Mouse (Mus musculus) hindbrain, embryonic 14.5 days (tissue): ENCODE measurements at regions not wholly inside any gene's neighbourhood (a gene's known extent, or its start where the extent isn't known, plus 50 kb on each side); places are given as distances from the start of the nearest gene placed in this dataset.

ENCODE experiments used
- ATAC-seq: fragments of 200-750 bp; cut with Nextera tagmentation; 2 replicates; pipeline ENCODE4 v1.8.0; 2017; ENCODE audit warnings: moderate number of reproducible peaks, mild to moderate bottlenecking, moderate TSS enrichment, moderate library complexity; ENCODE audit not compliant: low FRiP score
- DNase-seq: peaks from one replicate; pipeline ENCODE4 v3.0.0-alpha.2; 2015; ENCODE audit warnings: low spot score
- H3K27ac ChIP-seq: fragments of 300-500 bp; sonication (generic); 2 replicates; pipeline ENCODE4 v1.5.1; 2014; ENCODE audit warnings: mild to moderate bottlenecking, moderate library complexity
- H3K27me3 ChIP-seq: fragments of 300-500 bp; sonication (generic); 2 replicates; pipeline ENCODE4 v1.6.1; 2014; ENCODE audit warnings: mild to moderate bottlenecking, low read length, mixed read lengths; ENCODE audit not compliant: control insufficient read depth, insufficient read depth
- H3K36me3 ChIP-seq: fragments of 300-500 bp; sonication (generic); replicated peaks from 2 replicates; pipeline ENCODE4 v1.6.1; 2014; ENCODE audit not compliant: control insufficient read depth, insufficient read depth
- H3K4me1 ChIP-seq: fragments of 300-500 bp; sonication (generic); replicated peaks from 2 replicates; pipeline ENCODE4 v1.6.1; 2014; ENCODE audit warnings: antibody characterized with exemption, low read length, mixed read lengths; ENCODE audit not compliant: control insufficient read depth, insufficient read depth
- H3K4me2 ChIP-seq: fragments of 300-500 bp; sonication (generic); replicated peaks from 2 replicates; pipeline ENCODE4 v1.6.1; 2014; ENCODE audit warnings: mild to moderate bottlenecking, moderate library complexity
- H3K4me3 ChIP-seq: fragments of 300-500 bp; sonication (generic); replicated peaks from 2 replicates; pipeline ENCODE4 v1.5.1; 2014; ENCODE audit warnings: mild to moderate bottlenecking, low read length
- H3K9ac ChIP-seq: fragments of 300-500 bp; sonication (generic); 2 replicates; pipeline ENCODE4 v1.6.1; 2014
- H3K9me3 ChIP-seq: fragments of 300-500 bp; sonication (generic); 2 replicates; pipeline ENCODE4 v1.6.1; 2016; ENCODE audit warnings: low read length; ENCODE audit not compliant: control insufficient read depth
- WGBS: fragments of 180-500 bp; shearing (Covaris S2); extraction: QIAGEN DNeasy Blood & Tissue Kit; methylation state at CpG from one replicate; pipeline ENCODE4 v1.1.7; 2014; 5-methylcytosine and 5-hydroxymethylcytosine counted together

DNA sequence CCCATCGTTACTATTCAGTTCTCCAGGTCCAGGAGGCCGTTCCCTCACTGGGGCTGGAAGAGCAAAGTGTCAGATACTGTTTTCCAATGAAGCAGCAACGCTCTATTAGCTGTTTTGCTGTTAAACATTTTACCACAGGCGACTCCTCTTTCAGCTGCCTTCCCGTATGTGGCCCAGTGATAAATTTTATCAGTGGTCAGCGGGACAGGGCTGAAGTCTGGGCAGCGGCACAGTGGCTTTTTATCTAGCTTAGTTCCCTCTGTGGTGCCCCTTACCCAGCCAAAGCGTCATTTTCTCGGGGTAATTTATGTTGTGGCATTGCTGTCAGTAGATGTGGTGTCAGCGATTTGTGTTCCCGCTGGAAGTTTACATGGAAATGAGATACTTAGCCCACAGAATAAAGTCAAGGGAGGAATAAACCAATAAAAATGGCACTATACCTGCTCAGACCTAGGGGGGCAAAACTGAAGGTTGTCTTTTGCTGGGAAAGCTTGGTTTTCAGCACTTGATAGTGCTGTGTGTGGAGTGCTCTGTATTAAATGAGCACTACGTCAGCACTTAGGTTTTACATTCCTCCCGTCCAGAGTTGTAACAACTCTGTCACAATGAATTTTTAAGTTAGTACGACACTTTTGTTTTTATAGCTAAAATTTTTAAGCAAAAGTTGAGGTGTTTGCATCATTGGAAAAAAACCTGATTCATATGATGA, 159.1 kb upstream of the Mef2c start:
- no peaks in the 10 kb centered on the region for H3K36me3 ChIP-seq
- H3K9ac ChIP-seq = no peak overlapping the region
- WGBS = 82% methylated on average over 14 of the region's 14 CpGs
- H3K27me3 ChIP-seq = no peaks in the 10 kb centered on the region
- ATAC-seq (no peak), DNase-seq (no peak)
- H3K4me2 ChIP-seq = no peak overlapping the region
- H3K9me3 ChIP-seq = no peaks in the 10 kb centered on the region
- H3K4me3 ChIP-seq = no peak overlapping the region
- no peak overlapping the region for H3K27ac ChIP-seq
- no peaks in the 10 kb centered on the region for H3K4me1 ChIP-seq

DNA sequence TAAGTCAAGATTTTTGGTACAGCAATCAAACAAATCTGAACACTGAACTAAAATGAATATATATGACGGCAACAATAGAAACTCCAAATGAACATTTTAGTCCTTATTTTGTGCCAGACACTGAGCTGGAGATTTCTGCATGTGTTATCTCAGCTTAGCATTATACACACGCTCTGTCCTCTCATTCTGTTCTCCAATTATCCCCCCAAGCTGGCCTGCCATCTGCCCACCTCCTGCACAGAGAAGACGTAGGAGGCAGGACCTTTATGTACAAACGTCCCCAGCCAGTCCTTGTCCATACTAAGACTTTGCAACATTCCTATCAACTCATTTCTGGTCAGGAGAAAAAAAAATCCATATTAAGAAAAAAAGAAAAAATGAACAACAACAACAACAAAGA, 148.5 kb upstream of the Mef2c start:
- no peaks in the 10 kb centered on the region for H3K36me3 ChIP-seq
- H3K27me3 ChIP-seq = no peaks in the 10 kb centered on the region
- 80% methylated on average over 4 of the region's 4 CpGs for WGBS
- H3K9me3 ChIP-seq = no peaks in the 10 kb centered on the region
- no peak overlapping the region for H3K27ac ChIP-seq
- no peak overlapping the region for H3K4me2 ChIP-seq
- ATAC-seq (no peak), DNase-seq (no peak)
- no peak overlapping the region for H3K9ac ChIP-seq
- no peaks in the 10 kb centered on the region for H3K4me1 ChIP-seq
- no peak overlapping the region for H3K4me3 ChIP-seq

DNA sequence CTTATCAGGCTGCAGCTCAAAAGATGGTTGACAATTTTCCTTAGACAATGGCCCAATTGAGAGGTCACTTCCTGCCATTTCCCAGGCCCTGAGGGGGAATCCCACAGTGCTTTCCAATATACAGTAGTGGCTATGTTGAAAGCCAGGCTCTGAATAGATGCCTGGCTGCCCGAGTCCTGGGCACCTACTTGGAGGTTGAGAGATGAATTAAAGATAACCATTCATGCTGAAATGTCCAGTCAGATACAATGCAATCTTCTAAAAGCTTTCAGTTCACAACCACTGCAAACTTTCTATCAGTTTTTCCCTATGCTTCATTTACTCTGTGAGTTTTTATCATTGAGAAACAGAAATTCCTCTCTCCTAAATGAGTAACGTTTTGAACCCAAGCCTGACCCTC, 143.3 kb upstream of the Mef2c start:
- Histone ChIP-seq H3K9me3 (no peaks in the 10 kb centered on the region), H3K4me2 (no peak overlapping the region), H3K27me3 (no peaks in the 10 kb centered on the region), H3K36me3 (no peaks in the 10 kb centered on the region), H3K27ac (no peak overlapping the region), H3K9ac (no peak overlapping the region), H3K4me3 (no peak overlapping the region), H3K4me1 (no peaks in the 10 kb centered on the region)
- no peak for ATAC-seq
- WGBS = 61% methylated on average over 2 of the region's 2 CpGs
- no peak for DNase-seq

DNA sequence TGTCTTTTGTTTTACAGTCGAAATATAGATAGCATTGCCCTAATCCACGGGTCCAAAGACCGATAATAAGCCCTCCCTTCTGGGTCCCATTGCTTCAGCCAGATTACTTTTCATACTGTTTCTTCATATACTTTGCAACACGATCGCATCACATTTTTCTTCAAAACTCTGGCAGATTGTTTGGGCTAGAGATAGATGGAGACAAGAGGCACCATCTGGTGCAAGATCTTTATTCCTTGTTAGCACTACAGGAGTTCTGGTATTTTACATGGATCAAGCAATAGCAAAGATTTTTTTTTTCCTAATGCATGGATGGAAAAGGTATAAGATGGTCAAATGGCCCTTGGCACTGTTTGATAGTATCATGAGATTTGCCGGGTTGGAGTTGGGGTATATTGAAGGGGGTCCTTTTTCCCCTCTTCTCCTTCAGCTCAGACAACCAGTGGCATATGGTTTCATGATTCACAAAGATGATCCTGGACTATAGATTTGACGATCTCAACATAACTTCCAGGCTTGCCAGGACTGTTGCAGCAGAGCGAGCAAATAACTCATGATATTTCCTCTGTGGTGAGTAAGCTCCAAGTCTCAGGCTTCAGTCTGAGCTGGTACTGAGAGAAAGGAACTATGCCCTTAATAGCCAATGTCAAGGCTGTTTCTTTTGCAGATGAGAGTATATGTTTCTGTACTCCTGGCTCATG, 127.6 kb upstream of the Mef2c start:
- H3K36me3 ChIP-seq = no peaks in the 10 kb centered on the region
- no peak overlapping the region for H3K9ac ChIP-seq
- no peaks in the 10 kb centered on the region for H3K9me3 ChIP-seq
- 93% methylated on average over 8 of the region's 8 CpGs for WGBS
- no peak overlapping the region for H3K4me3 ChIP-seq
- no peak overlapping the region for H3K27ac ChIP-seq
- no peaks in the 10 kb centered on the region for H3K27me3 ChIP-seq
- no peak overlapping the region for H3K4me2 ChIP-seq
- no peaks in the 10 kb centered on the region for H3K4me1 ChIP-seq
- ATAC-seq = no peak
- DNase-seq = no peak

DNA sequence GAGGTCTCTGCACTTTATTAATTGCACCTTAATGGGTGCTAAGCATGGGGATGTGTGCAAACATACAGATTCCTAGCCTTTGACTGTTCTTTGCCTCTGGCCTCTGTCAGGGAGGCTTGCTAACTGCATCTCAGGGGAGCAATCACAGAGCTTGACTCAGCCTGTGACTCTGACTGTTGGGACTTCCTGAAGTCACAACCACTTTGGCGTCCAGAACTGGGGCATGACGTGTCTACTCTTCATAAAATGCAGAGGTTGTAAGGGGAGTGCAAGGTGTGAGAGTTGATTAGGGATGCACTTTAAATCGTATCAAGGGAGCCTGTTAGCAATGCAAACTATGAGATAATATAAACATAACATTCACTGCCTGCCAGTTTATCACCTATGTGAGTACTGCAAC, 125.2 kb upstream of the Mef2c start:
- Histone ChIP-seq H3K9me3 (no peaks in the 10 kb centered on the region), H3K27me3 (no peaks in the 10 kb centered on the region), H3K4me2 (no peak overlapping the region), H3K36me3 (no peaks in the 10 kb centered on the region), H3K4me1 (no peaks in the 10 kb centered on the region), H3K9ac (no peak overlapping the region), H3K27ac (no peak overlapping the region), H3K4me3 (no peak overlapping the region)
- no peak for ATAC-seq
- 68% methylated on average over 3 of the region's 3 CpGs for WGBS
- DNase-seq = no peak

DNA sequence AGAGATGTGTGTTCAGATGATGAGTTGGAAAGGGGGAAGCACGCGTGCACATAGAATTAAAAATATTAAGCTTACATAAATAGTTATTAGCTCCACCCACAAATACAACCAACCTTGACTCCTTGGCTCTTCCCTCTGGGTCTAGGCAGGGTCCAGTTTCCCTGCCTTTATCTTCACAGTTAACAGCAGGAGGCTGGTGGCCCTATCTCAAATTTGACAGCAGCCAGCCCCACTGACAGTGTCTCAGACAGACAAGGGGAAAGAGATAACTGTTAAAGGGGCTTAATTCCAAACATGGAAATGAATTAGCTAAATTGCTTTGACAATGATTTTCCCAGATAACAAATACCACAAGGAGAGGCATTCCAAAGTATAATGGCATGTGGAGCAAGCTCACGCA, 121.2 kb upstream of the Mef2c start:
- Histone ChIP-seq H3K9me3 (no peaks in the 10 kb centered on the region), H3K27ac (no peak overlapping the region), H3K4me1 (no peaks in the 10 kb centered on the region), H3K4me2 (no peak overlapping the region), H3K4me3 (no peak overlapping the region), H3K9ac (no peak overlapping the region), H3K36me3 (no peaks in the 10 kb centered on the region), H3K27me3 (no peaks in the 10 kb centered on the region)
- 94% methylated on average over 3 of the region's 3 CpGs for WGBS
- DNase-seq (no peak), ATAC-seq (no peak)

DNA sequence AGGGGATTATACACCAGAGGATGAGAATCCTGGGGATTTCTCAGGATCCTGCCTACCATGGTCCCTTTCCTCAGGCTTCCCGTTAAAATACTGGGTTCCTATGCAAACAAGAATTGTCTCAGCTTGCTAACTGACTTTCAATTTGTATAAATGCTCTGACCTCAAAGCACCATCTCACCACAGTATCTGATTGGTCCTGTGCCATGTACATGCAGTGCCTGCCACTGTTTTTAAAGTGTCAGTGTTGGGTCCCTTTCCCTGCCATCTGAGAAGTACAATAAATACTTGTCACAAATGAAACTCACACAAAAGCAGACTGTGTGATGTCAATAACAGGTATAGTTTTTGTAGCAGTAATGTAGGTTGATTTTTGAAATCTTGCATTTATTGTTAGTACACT, 109.1 kb upstream of the Mef2c start:
- Histone ChIP-seq H3K27ac (no peak overlapping the region), H3K9me3 (no peaks in the 10 kb centered on the region), H3K4me3 (no peak overlapping the region), H3K36me3 (no peaks in the 10 kb centered on the region), H3K9ac (no peak overlapping the region), H3K4me1 (no peaks in the 10 kb centered on the region), H3K27me3 (no peaks in the 10 kb centered on the region), H3K4me2 (no peak overlapping the region)
- 61% methylated on average over 1 of the region's 1 CpGs for WGBS
- DNase-seq = no peak
- no peak for ATAC-seq

DNA sequence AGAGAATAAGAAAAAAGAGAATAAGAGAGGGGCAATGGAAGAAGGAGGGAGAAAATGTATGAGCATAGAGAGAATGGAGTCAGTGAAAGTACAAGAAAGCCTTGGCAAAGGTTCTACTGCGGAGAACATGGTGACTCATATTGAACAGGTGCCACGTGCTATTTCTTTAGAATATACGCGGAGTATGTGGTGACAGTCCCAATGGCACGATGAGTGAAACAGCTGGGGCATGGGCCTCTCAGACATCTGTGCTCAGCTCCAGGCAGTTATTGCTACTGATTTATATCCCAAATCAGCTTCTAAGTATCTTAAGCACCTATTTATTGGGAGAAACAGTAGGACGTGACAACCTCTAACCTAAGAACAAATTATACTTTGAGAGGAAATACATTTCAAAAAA, 104.5 kb upstream of the Mef2c start:
- H3K4me2 ChIP-seq = no peak overlapping the region
- no peak overlapping the region for H3K27ac ChIP-seq
- no peak for ATAC-seq
- H3K4me1 ChIP-seq = no peaks in the 10 kb centered on the region
- H3K9me3 ChIP-seq = no peaks in the 10 kb centered on the region
- DNase-seq = no peak
- 86% methylated on average over 6 of the region's 6 CpGs for WGBS
- no peaks in the 10 kb centered on the region for H3K27me3 ChIP-seq
- H3K4me3 ChIP-seq = no peak overlapping the region
- no peaks in the 10 kb centered on the region for H3K36me3 ChIP-seq
- H3K9ac ChIP-seq = no peak overlapping the region

DNA sequence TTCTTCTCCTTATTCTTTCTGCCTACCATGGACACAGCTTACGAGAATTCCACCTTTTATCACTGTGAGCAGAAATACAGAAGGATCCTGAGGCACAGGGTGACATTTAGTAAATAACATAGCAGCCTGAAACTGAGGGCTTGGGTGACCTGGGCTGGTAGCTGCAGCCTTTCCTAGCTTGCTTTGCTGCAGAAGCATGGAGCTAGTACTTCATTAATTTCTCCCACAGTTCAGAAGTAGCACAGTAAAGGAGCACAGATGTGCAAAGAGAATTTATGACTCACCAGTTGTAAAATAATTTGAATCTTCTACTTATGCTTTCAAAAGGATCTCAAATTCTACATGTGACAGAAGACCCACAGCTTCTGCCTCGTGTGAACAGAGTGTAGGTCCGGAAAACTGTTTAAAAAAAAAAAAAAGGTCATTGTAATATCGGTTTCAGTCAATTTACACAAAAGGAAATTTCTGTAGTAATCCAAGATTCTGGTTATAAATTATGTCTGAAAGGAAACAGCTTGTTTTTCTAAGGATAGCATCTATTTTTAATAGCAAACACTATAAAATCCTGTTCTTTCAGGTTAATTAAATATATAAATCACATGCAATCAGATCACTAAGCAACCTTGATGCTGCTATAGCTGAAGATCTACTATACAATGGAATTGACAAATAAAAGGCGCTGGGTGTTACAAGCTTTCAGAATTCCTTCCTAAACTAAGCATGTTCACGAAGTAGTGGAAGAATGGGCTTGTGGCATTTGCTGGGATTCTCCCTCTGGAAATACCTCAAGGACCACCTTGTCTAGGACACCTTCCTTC, 64.0 kb upstream of the Mef2c start:
- no peaks in the 10 kb centered on the region for H3K9me3 ChIP-seq
- H3K9ac ChIP-seq = no peak overlapping the region
- H3K36me3 ChIP-seq = no peaks in the 10 kb centered on the region
- DNase-seq (no peak), ATAC-seq (no peak)
- H3K4me3 ChIP-seq = no peak overlapping the region
- no peaks in the 10 kb centered on the region for H3K27me3 ChIP-seq
- H3K4me2 ChIP-seq = no peak overlapping the region
- no peak overlapping the region; the same call in 1 of the 2 replicates for H3K27ac ChIP-seq
- WGBS = 82% methylated on average over 6 of the region's 6 CpGs
- H3K4me1 ChIP-seq = no peaks in the 10 kb centered on the region
